Mouse (Mus musculus): ENCODE measurements around the gene Rhbdf1. TPM values are rescaled to one million over a fixed set of nuclear protein-coding genes. Genes with fewer than 3 reads are reported as not detected.

Gene Rhbdf1
- polyA plus RNA-seq, 1 experiment from 2014 or later = 28.2 TPM

DNA sequence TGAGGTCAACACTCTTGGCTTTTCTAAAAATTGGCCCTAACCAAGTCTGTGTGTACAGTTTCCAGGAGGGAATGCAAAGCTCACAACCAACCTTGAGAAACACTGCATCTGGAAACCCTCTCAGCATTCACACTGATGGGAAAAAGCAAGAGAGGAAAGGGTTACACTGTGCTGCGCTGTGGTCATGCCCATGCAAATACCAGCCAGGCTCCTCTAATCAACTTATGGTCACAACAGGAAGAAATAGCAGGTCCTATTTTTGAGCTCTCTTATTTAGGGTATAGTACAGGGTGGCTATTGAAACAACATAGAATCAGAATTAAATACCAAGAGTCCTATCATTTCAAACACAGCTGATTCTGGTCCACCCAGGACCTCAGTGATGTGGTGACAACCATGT is 22.5 kb upstream of the Rhbdf1 start:
- H3K4me1 ChIP-seq (ENCODE audit: control insufficient read depth, insufficient read depth, low read length) = peaks cover 10% of the 10 kb centered on the region
- no peak for ATAC-seq (replicated peaks; ENCODE audit: insufficient number of reproducible peaks, low FRiP score, low TSS enrichment)
- H3K36me3 ChIP-seq (ENCODE audit: control insufficient read depth, insufficient read depth, low read length) = peaks cover 15% of the 10 kb centered on the region
- H3K4me3 ChIP-seq (ENCODE audit: low read depth, low read length) = no peak overlapping the region
- no peaks in the 10 kb centered on the region for H3K9me3 ChIP-seq (replicated peaks; ENCODE audit: control insufficient read depth, low read length)
- peak overlapping the region; percentile 93 for H3K27ac ChIP-seq (ENCODE audit: low read depth, low read length)
- H3K9ac ChIP-seq (ENCODE audit: low read depth, low read length) = peak overlapping the region; percentile 56; the same call in 1 of the 2 replicates
- no peak overlapping the region for H3K4me2 ChIP-seq
- H3K27me3 ChIP-seq (ENCODE audit: control insufficient read depth, insufficient read depth, low read length) = no peaks in the 10 kb centered on the region
- WGBS (ENCODE audit: insufficient replicate concordance) = 88% methylated on average over 1 of the region's 1 CpGs

DNA sequence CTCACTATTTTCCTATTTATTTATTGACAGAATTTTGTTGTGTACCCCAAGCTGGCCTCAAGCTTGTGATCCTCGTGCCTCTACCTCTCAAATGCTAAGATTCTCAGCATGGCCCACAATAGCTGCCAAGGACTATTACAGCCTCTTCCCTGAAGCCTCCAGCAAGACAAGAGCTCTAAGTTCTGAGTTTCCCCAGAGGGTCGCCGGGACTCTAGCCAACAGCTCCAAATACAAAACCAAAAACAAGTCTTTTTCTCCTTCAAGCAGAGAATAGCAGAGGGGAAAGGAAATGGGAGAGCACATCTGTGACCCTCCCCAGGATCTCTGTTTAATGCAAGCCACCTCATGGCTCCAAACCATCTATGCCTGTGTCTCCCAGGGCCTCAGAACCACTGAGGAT is 22.0 kb upstream of the Rhbdf1 start:
- Histone ChIP-seq H3K4me1 (ENCODE audit: control insufficient read depth, insufficient read depth, low read length) (peaks cover 10% of the 10 kb centered on the region), H3K9me3 (replicated peaks; ENCODE audit: control insufficient read depth, low read length) (no peaks in the 10 kb centered on the region), H3K36me3 (ENCODE audit: control insufficient read depth, insufficient read depth, low read length) (peaks cover 13% of the 10 kb centered on the region), H3K4me2 (no peak overlapping the region), H3K27ac (ENCODE audit: low read depth, low read length) (peak overlapping the region; percentile 93; the same call in 1 of the 2 replicates), H3K9ac (ENCODE audit: low read depth, low read length) (no peak overlapping the region), H3K4me3 (ENCODE audit: low read depth, low read length) (no peak overlapping the region), H3K27me3 (ENCODE audit: control insufficient read depth, insufficient read depth, low read length) (no peaks in the 10 kb centered on the region)
- ATAC-seq (replicated peaks; ENCODE audit: insufficient number of reproducible peaks, low FRiP score, low TSS enrichment) = no peak
- WGBS (ENCODE audit: insufficient replicate concordance) = 72% methylated on average over 3 of the region's 3 CpGs

DNA sequence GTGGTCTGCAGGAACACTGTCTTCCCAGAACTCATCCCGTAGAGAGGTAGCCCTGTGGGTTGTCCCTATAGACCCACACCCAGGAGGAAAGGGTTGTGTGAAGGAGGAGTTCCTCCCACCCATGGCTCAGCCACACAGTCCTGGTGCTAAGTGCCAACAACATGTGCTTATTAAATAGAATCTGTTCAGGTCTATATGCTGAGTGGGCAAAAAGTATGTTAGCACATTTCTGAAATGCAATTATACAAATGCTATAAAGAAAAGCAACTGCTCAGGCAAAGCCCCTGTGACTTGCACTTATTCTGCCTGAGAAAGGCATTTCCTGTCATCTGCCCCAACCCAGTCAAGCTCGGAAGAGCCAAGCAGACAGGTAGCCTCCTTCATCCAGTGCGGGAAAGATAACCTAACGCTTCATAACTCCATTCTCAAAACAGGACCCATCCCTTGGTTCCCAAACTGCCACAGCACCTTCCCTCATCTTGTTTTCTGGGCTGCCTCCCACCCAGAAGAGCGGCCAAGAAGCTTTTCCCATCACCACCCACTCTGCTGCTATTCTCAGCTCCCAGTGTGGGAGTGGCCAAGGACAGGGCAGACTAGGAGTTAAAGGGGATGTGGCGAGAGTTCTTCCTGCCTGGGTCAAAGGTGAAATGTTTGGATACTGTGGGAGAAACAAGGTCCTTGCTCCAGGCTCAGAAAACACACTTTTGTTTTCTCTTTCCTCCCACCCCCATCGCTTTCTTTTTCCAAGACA is 21.3 kb upstream of the Rhbdf1 start:
- ATAC-seq (replicated peaks; ENCODE audit: insufficient number of reproducible peaks, low FRiP score, low TSS enrichment) = no peak
- peak overlapping the region; percentile 36; the same call in 1 of the 2 replicates for H3K9ac ChIP-seq (ENCODE audit: low read depth, low read length)

DNA sequence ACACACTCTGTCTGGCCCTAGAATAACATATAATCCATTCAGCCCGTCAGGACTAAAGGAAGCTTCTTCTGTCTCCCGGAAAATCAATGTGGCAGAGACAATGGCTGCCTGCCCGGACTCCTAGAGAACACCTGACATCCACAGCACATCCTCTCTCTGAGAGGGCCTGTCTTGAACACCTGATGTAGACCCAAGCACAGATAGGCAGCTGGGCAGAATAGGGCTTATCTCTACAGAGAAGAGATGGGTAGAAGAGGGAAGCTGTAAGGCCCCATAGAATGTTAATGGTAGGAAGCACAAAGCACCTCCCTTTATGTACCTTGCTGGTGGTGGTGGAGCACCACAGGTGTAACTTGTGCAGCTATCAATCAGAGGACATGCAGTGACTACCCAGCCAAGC is 20.1 kb upstream of the Rhbdf1 start:
- no peaks in the 10 kb centered on the region for H3K27me3 ChIP-seq (ENCODE audit: control insufficient read depth, insufficient read depth, low read length)
- 84% methylated on average over 3 of the region's 3 CpGs for WGBS (ENCODE audit: insufficient replicate concordance)
- H3K4me1 ChIP-seq (ENCODE audit: control insufficient read depth, insufficient read depth, low read length) = peaks cover 10% of the 10 kb centered on the region
- no peak overlapping the region for H3K4me3 ChIP-seq (ENCODE audit: low read depth, low read length)
- H3K4me2 ChIP-seq = no peak overlapping the region
- H3K9me3 ChIP-seq (replicated peaks; ENCODE audit: control insufficient read depth, low read length) = no peaks in the 10 kb centered on the region
- no peak for ATAC-seq (replicated peaks; ENCODE audit: insufficient number of reproducible peaks, low FRiP score, low TSS enrichment)
- peaks cover 11% of the 10 kb centered on the region for H3K36me3 ChIP-seq (ENCODE audit: control insufficient read depth, insufficient read depth, low read length)
- no peak overlapping the region for H3K9ac ChIP-seq (ENCODE audit: low read depth, low read length)
- peak overlapping the region; percentile 93; the same call in 1 of the 2 replicates for H3K27ac ChIP-seq (ENCODE audit: low read depth, low read length)

More for the DNA sequence above, 21.3 kb upstream of the Rhbdf1 start:
- Histone ChIP-seq H3K4me3 (ENCODE audit: low read depth, low read length) (no peak overlapping the region), H3K36me3 (ENCODE audit: control insufficient read depth, insufficient read depth, low read length) (peaks cover 13% of the 10 kb centered on the region), H3K9me3 (replicated peaks; ENCODE audit: control insufficient read depth, low read length) (no peaks in the 10 kb centered on the region), H3K4me2 (no peak overlapping the region), H3K4me1 (ENCODE audit: control insufficient read depth, insufficient read depth, low read length) (peaks cover 10% of the 10 kb centered on the region), H3K27me3 (ENCODE audit: control insufficient read depth, insufficient read depth, low read length) (no peaks in the 10 kb centered on the region), H3K27ac (ENCODE audit: low read depth, low read length) (peak overlapping the region; percentile 93)
- WGBS (ENCODE audit: insufficient replicate concordance) = 59% methylated on average over 7 of the region's 7 CpGs

DNA sequence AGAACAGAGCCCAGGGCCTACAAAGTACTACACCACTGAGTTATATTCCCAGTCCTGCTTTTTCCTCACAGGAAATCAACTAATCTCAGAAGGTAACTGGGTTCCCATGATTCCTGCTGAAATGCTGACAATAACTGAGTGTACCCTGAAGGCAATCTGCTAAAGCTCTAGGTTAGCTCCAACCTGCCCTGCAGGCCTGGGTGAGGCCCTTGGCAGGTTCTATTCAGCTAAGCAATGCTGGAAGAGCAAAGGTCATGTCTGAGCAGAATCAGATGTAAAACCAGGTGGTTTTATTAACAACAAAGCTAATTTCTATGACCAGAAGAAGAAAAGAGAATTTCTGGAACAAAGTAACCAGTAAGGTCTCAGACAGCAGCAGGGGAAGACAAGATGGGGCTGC is 19.3 kb upstream of the Rhbdf1 start:
- H3K27ac ChIP-seq (ENCODE audit: low read depth, low read length) = no peak overlapping the region
- H3K4me1 ChIP-seq (ENCODE audit: control insufficient read depth, insufficient read depth, low read length) = peaks cover 10% of the 10 kb centered on the region
- no peak for ATAC-seq (replicated peaks; ENCODE audit: insufficient number of reproducible peaks, low FRiP score, low TSS enrichment)
- H3K36me3 ChIP-seq (ENCODE audit: control insufficient read depth, insufficient read depth, low read length) = peaks cover 13% of the 10 kb centered on the region
- H3K4me3 ChIP-seq (ENCODE audit: low read depth, low read length) = no peak overlapping the region
- H3K9me3 ChIP-seq (replicated peaks; ENCODE audit: control insufficient read depth, low read length) = no peaks in the 10 kb centered on the region
- H3K4me2 ChIP-seq = no peak overlapping the region
- H3K27me3 ChIP-seq (ENCODE audit: control insufficient read depth, insufficient read depth, low read length) = no peaks in the 10 kb centered on the region
- no peak overlapping the region for H3K9ac ChIP-seq (ENCODE audit: low read depth, low read length)

DNA sequence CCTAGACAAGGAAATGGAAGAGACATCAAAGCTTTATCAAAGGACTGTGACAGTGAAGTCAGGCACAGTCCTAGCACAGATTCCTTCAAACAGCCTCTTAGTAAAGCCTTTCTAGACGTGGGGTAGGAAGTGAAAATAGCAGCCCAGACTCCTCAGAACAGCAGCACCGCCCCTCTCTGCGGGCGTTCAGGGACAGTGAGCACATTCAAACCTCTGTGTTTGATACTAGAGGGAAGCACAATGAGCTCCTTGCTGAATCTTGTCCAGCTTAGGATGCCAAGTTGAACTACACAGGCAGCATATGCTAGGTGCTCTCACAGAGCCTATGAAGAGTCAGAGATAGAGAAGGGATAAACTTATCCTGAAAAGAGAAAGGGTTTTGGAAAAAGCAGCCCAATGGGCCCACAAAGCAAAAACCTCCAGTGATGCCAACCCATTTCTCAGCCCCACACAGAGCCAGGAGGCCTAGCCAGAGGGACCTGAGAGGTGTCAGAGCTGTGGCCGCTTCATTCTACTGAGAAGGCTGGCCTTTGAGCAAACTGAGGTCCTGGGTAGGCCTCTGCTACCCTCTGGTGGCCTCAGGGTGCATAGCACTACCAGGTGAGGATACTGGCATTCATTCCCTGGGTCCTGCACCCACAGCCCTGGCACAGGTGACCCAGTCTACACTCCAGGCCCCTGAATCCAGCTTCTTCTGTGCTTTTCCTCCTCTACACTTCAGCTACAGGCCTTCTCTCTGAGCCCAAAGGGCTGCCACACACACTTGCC is 16.2 kb upstream of the Rhbdf1 start:
- WGBS (ENCODE audit: insufficient replicate concordance) = 67% methylated on average over 5 of the region's 5 CpGs
- H3K4me3 ChIP-seq (ENCODE audit: low read depth, low read length) = no peak overlapping the region
- H3K27me3 ChIP-seq (ENCODE audit: control insufficient read depth, insufficient read depth, low read length) = no peaks in the 10 kb centered on the region
- H3K9me3 ChIP-seq (replicated peaks; ENCODE audit: control insufficient read depth, low read length) = no peaks in the 10 kb centered on the region
- H3K27ac ChIP-seq (ENCODE audit: low read depth, low read length) = no peak overlapping the region
- H3K36me3 ChIP-seq (ENCODE audit: control insufficient read depth, insufficient read depth, low read length) = peaks cover 14% of the 10 kb centered on the region
- no peak overlapping the region for H3K4me2 ChIP-seq
- 0 out of 2 replicates have a peak, but pooled peaks have one; percentile 40 for ATAC-seq (replicated peaks; ENCODE audit: insufficient number of reproducible peaks, low FRiP score, low TSS enrichment)
- no peak overlapping the region for H3K9ac ChIP-seq (ENCODE audit: low read depth, low read length)
- peaks cover 9% of the 10 kb centered on the region; the same call in 1 of the 2 replicates for H3K4me1 ChIP-seq (ENCODE audit: control insufficient read depth, insufficient read depth, low read length)

DNA sequence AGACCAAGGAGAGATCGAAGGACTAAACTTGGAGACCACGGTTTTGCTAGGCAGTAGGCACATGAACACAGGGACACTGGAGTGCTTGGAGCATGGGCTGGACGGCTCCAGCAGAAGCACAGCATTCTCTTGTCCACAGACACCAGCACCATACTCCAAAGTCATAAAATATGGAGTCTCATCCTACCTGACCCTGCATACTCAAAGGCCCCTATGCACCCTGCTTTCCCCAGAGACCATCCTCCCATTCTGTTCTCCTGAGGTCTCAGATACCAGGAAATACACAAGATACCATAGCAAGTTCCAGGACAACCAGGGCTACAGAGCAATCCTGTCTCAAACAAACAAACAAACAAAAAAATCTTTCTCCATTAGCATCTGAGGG is 15.3 kb upstream of the Rhbdf1 start:
- Histone ChIP-seq H3K36me3 (ENCODE audit: control insufficient read depth, insufficient read depth, low read length) (peaks cover 16% of the 10 kb centered on the region), H3K9ac (ENCODE audit: low read depth, low read length) (no peak overlapping the region), H3K27me3 (ENCODE audit: control insufficient read depth, insufficient read depth, low read length) (no peaks in the 10 kb centered on the region), H3K4me2 (no peak overlapping the region), H3K27ac (ENCODE audit: low read depth, low read length) (no peak overlapping the region), H3K4me3 (ENCODE audit: low read depth, low read length) (no peak overlapping the region), H3K9me3 (replicated peaks; ENCODE audit: control insufficient read depth, low read length) (no peaks in the 10 kb centered on the region), H3K4me1 (ENCODE audit: control insufficient read depth, insufficient read depth, low read length) (peaks cover 6% of the 10 kb centered on the region; the same call in 1 of the 2 replicates)
- 86% methylated on average over 3 of the region's 3 CpGs for WGBS (ENCODE audit: insufficient replicate concordance)
- ATAC-seq (replicated peaks; ENCODE audit: insufficient number of reproducible peaks, low FRiP score, low TSS enrichment) = no peak

DNA sequence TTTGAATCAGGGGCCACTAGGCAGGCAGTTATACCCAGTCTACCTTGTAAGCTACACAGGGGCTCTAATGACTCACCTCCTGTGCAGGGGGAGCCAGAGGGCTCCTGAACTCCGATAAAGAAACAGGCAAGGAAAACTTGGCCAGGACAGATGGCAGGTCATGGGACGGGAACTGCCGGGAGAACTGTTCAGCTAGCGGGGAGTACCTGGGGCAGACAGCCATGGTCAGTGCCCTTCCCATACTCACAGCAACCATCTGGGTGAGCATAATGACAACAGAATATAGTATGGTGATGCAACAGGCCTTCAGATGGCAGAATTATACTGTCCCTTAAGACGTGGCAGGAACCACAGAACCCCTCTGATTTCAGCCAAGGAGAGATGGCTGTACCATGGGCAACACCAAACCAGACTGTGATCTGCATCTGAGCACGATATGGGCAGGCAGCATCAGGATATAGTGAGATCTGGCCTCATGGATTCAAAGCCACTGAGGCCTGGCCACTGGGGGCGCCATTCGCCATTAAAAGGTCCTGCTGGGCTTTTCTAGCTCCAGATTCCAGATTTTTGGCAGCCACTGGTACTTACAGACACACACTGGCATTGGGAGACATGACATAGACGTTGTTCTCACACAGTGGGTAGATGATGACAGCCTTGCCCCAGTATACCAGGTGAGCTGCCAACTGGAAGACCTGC is 14.8 kb upstream of the Rhbdf1 start:
- no peaks in the 10 kb centered on the region for H3K9me3 ChIP-seq (replicated peaks; ENCODE audit: control insufficient read depth, low read length)
- no peak for ATAC-seq (replicated peaks; ENCODE audit: insufficient number of reproducible peaks, low FRiP score, low TSS enrichment)
- WGBS (ENCODE audit: insufficient replicate concordance) = 61% methylated on average over 9 of the region's 9 CpGs
- peaks cover 17% of the 10 kb centered on the region for H3K36me3 ChIP-seq (ENCODE audit: control insufficient read depth, insufficient read depth, low read length)
- H3K4me2 ChIP-seq = no peak overlapping the region
- H3K27ac ChIP-seq (ENCODE audit: low read depth, low read length) = no peak overlapping the region
- no peaks in the 10 kb centered on the region for H3K27me3 ChIP-seq (ENCODE audit: control insufficient read depth, insufficient read depth, low read length)
- H3K4me3 ChIP-seq (ENCODE audit: low read depth, low read length) = no peak overlapping the region
- H3K4me1 ChIP-seq (ENCODE audit: control insufficient read depth, insufficient read depth, low read length) = peaks cover 6% of the 10 kb centered on the region; the same call in 1 of the 2 replicates
- H3K9ac ChIP-seq (ENCODE audit: low read depth, low read length) = no peak overlapping the region

Data from heart, embryonic 11.5 days (tissue).